Mouse (Mus musculus) C2C12 (cell line): ENCODE measurements around the gene Pde7b.

Experiments used
- MAX ChIP-seq: IDR thresholded peaks from one replicate; pipeline ENCODE4 v1.6.1; 2011; ENCODE audit warnings: mild to moderate bottlenecking, control low read depth
- USF1 ChIP-seq: IDR thresholded peaks from one replicate; pipeline ENCODE4 v1.6.1; 2011; ENCODE audit warnings: low read depth, mild to moderate bottlenecking, control low read depth, moderate library complexity

- TF ChIP-seq MAX = no peak
- no peak for TF ChIP-seq USF1
Measured at GRCm38 (mm10) chr10:20478456-20478855, 246.4 kb downstream of the Pde7b start.
